Mouse (Mus musculus) embryonic fibroblast, embryonic 13.5 days (primary cell): ENCODE data around the gene Tfap2e.

ENCODE experiments used
- CTCF ChIP-seq: IDR thresholded peaks from 2 replicates; pipeline ENCODE4 v1.5.1; 2011; ENCODE audit warnings: mild to moderate bottlenecking, control low read depth, low read length, moderate library complexity, borderline replicate concordance; ENCODE audit not compliant: insufficient read depth
- POLR2A ChIP-seq: IDR thresholded peaks from 2 replicates; pipeline ENCODE4 v1.6.1; 2011; ENCODE audit warnings: low read depth, mild to moderate bottlenecking, control low read depth, low read length, moderate library complexity

- TF ChIP-seq CTCF (no peak), POLR2A (no peak)
These were observed 13.5 kb upstream of the Tfap2e start for GRCm38 (mm10) chr4:126749553-126749952.
